Mouse (Mus musculus) midbrain, embryonic 16.5 days (tissue): Measurements from ENCODE around the gene Slc5a4a. TPM values are rescaled to one million over a fixed set of nuclear protein-coding genes. Genes with fewer than 3 reads are reported as not detected.

Source experiments
- ATAC-seq: fragments of 200-750 bp; cut with Nextera tagmentation; 2 replicates; pipeline ENCODE4 v1.8.0; 2017; ENCODE audit warnings: moderate TSS enrichment
- H3K27ac ChIP-seq: fragments of 300-500 bp; sonication (generic); 2 replicates; pipeline ENCODE4 v1.5.1; 2014; ENCODE audit warnings: mild to moderate bottlenecking, low read length, mixed read lengths
- H3K27me3 ChIP-seq: fragments of 300-500 bp; sonication (generic); 2 replicates; pipeline ENCODE4 v1.6.1; 2014; ENCODE audit warnings: low read depth, low read length, mixed read lengths; ENCODE audit not compliant: control insufficient read depth, insufficient read depth
- H3K36me3 ChIP-seq: fragments of 300-500 bp; sonication (generic); 2 replicates; pipeline ENCODE4 v1.6.1; 2014; ENCODE audit warnings: mild to moderate bottlenecking, low read length, moderate library complexity, mixed read lengths; ENCODE audit not compliant: control insufficient read depth, insufficient read depth
- H3K4me1 ChIP-seq: fragments of 300-500 bp; sonication (generic); 2 replicates; pipeline ENCODE4 v1.6.1; 2014; ENCODE audit warnings: mild to moderate bottlenecking, low read length, mixed read lengths; ENCODE audit not compliant: control insufficient read depth, insufficient read depth
- H3K4me2 ChIP-seq: fragments of 300-500 bp; sonication (generic); 2 replicates; pipeline ENCODE4 v1.6.1; 2014; ENCODE audit warnings: mild to moderate bottlenecking, low read length, mixed read lengths
- H3K4me3 ChIP-seq: fragments of 300-500 bp; sonication (generic); 2 replicates; pipeline ENCODE4 v1.5.1; 2014; ENCODE audit warnings: low read depth, mild to moderate bottlenecking, low read length, moderate library complexity, mixed read lengths
- H3K9ac ChIP-seq: fragments of 300-500 bp; sonication (generic); 2 replicates; pipeline ENCODE4 v1.6.1; 2014; ENCODE audit warnings: low read depth, low read length, mixed read lengths
- H3K9me3 ChIP-seq: fragments of 300-500 bp; sonication (generic); replicated peaks from 2 replicates; pipeline ENCODE4 v1.6.1; 2014; ENCODE audit warnings: mild to moderate bottlenecking, low read length, mixed read lengths; ENCODE audit not compliant: control insufficient read depth, poor library complexity, severe bottlenecking
- WGBS: fragments of 180-500 bp; shearing (Covaris S2); extraction: QIAGEN DNeasy Blood & Tissue Kit; methylation state at CpG from one replicate; pipeline ENCODE4 v1.1.7; 2014; 5-methylcytosine and 5-hydroxymethylcytosine counted together
- polyA plus RNA-seq: library from polyadenylated mRNA; unstranded; fragments of >200 nt; fragmentation: Nextera tagmentation; extraction: Ambion mirVana; gene quantifications from 2 replicates; pipeline ENCODE4 v1.2.1, GENCODE M21; 2015

Slc5a4a gene
- polyA plus RNA-seq, 1 experiment from 2014 or later: 0.11 TPM

GRCm38 (mm10) chr10:76207262-76207796 lies 60.1 kb downstream of the Slc5a4a start:
- Histone ChIP-seq H3K4me3 (no peak overlapping the region), H3K36me3 (peaks cover 40% of the 10 kb centered on the region), H3K4me1 (no peaks in the 10 kb centered on the region), H3K9ac (no peak overlapping the region), H3K9me3 (no peaks in the 10 kb centered on the region), H3K4me2 (no peak overlapping the region), H3K27ac (no peak overlapping the region), H3K27me3 (no peaks in the 10 kb centered on the region)
- WGBS: 95% methylated on average over 13 of the region's 13 CpGs
- no peak for ATAC-seq

GRCm38 (mm10) chr10:76209241-76209640 lies 62.0 kb downstream of the Slc5a4a start:
- no peak for ATAC-seq
- Histone ChIP-seq H3K4me2 (no peak overlapping the region), H3K4me1 (no peaks in the 10 kb centered on the region), H3K4me3 (no peak overlapping the region), H3K9me3 (no peaks in the 10 kb centered on the region), H3K9ac (no peak overlapping the region), H3K36me3 (peaks cover 49% of the 10 kb centered on the region), H3K27ac (no peak overlapping the region), H3K27me3 (no peaks in the 10 kb centered on the region)
- 95% methylated on average over 8 of the region's 8 CpGs for WGBS

- H3K4me2 ChIP-seq: no peak overlapping the region
- H3K9ac ChIP-seq: no peak overlapping the region
- H3K27ac ChIP-seq: no peak overlapping the region
- H3K9me3 ChIP-seq: peaks cover 9% of the 10 kb centered on the region
- ATAC-seq: no peak
- peaks cover 62% of the 10 kb centered on the region for H3K36me3 ChIP-seq
- H3K4me3 ChIP-seq: no peak overlapping the region
- H3K27me3 ChIP-seq: no peaks in the 10 kb centered on the region
- H3K4me1 ChIP-seq: no peaks in the 10 kb centered on the region
- 95% methylated on average over 7 of the region's 7 CpGs for WGBS
Observed at GRCm38 (mm10) chr10:76210806-76211205, 63.6 kb downstream of the Slc5a4a start.

- Histone ChIP-seq H3K36me3 (peaks cover 70% of the 10 kb centered on the region), H3K27ac (no peak overlapping the region), H3K9ac (no peak overlapping the region), H3K27me3 (no peaks in the 10 kb centered on the region), H3K4me2 (no peak overlapping the region), H3K4me1 (no peaks in the 10 kb centered on the region), H3K4me3 (no peak overlapping the region), H3K9me3 (peaks cover 11% of the 10 kb centered on the region)
- ATAC-seq: no peak
- WGBS: 95% methylated on average over 6 of the region's 6 CpGs
Observed at GRCm38 (mm10) chr10:76212121-76212520, 64.9 kb downstream of the Slc5a4a start.

GRCm38 (mm10) chr10:76214161-76214560 lies 66.9 kb downstream of the Slc5a4a start:
- no peaks in the 10 kb centered on the region for H3K4me1 ChIP-seq
- no peak for ATAC-seq
- WGBS: 97% methylated on average over 4 of the region's 4 CpGs
- H3K36me3 ChIP-seq: peaks cover 73% of the 10 kb centered on the region
- H3K9me3 ChIP-seq: peaks cover 11% of the 10 kb centered on the region
- H3K4me2 ChIP-seq: no peak overlapping the region
- no peak overlapping the region for H3K4me3 ChIP-seq
- H3K9ac ChIP-seq: no peak overlapping the region
- no peak overlapping the region for H3K27ac ChIP-seq
- H3K27me3 ChIP-seq: no peaks in the 10 kb centered on the region

- H3K27ac ChIP-seq: no peak overlapping the region
- WGBS: 97% methylated on average over 17 of the region's 17 CpGs
- H3K36me3 ChIP-seq: peaks cover 76% of the 10 kb centered on the region
- no peak for ATAC-seq
- H3K9me3 ChIP-seq: peaks cover 11% of the 10 kb centered on the region
- no peaks in the 10 kb centered on the region for H3K4me1 ChIP-seq
- no peak overlapping the region for H3K9ac ChIP-seq
- H3K27me3 ChIP-seq: no peaks in the 10 kb centered on the region
- no peak overlapping the region for H3K4me2 ChIP-seq
- H3K4me3 ChIP-seq: no peak overlapping the region
Observed at GRCm38 (mm10) chr10:76217056-76217455, 69.8 kb downstream of the Slc5a4a start.

GRCm38 (mm10) chr10:76218240-76218639 lies 71.0 kb downstream of the Slc5a4a start:
- Histone ChIP-seq H3K27me3 (no peaks in the 10 kb centered on the region), H3K4me3 (no peak overlapping the region), H3K36me3 (peaks cover 74% of the 10 kb centered on the region), H3K27ac (no peak overlapping the region), H3K4me1 (no peaks in the 10 kb centered on the region), H3K9me3 (peaks cover 11% of the 10 kb centered on the region), H3K9ac (no peak overlapping the region), H3K4me2 (no peak overlapping the region)
- ATAC-seq: no peak
- 89% methylated on average over 9 of the region's 9 CpGs for WGBS

GRCm38 (mm10) chr10:76225944-76226343 lies 78.7 kb downstream of the Slc5a4a start:
- H3K4me3 ChIP-seq: no peak overlapping the region
- peaks cover 35% of the 10 kb centered on the region for H3K36me3 ChIP-seq
- H3K27ac ChIP-seq: no peak overlapping the region
- WGBS: 93% methylated on average over 11 of the region's 11 CpGs
- no peak overlapping the region for H3K4me2 ChIP-seq
- H3K9me3 ChIP-seq: no peaks in the 10 kb centered on the region
- H3K4me1 ChIP-seq: no peaks in the 10 kb centered on the region
- H3K27me3 ChIP-seq: no peaks in the 10 kb centered on the region
- no peak overlapping the region for H3K9ac ChIP-seq
- no peak for ATAC-seq

GRCm38 (mm10) chr10:76229627-76230026 lies 82.4 kb downstream of the Slc5a4a start:
- H3K36me3 ChIP-seq: peaks cover 11% of the 10 kb centered on the region
- no peaks in the 10 kb centered on the region for H3K9me3 ChIP-seq
- H3K4me3 ChIP-seq: no peak overlapping the region
- H3K9ac ChIP-seq: no peak overlapping the region
- no peaks in the 10 kb centered on the region for H3K27me3 ChIP-seq
- no peak for ATAC-seq
- no peak overlapping the region for H3K27ac ChIP-seq
- no peak overlapping the region for H3K4me2 ChIP-seq
- 82% methylated on average over 1 of the region's 1 CpGs for WGBS
- H3K4me1 ChIP-seq: peaks cover 7% of the 10 kb centered on the region
